Mouse (Mus musculus) intestine, embryonic 14.5 days (tissue): ENCODE results near the gene Fbxo27. TPM values are rescaled to one million over a fixed set of nuclear protein-coding genes. Genes with fewer than 3 reads are reported as not detected.
A peak's percentile ranks its signal among the peaks of the same experiment; 100 is the strongest.
"Not testable (repeated sequence)": the region's sequence is repeated elsewhere in the genome, so short reads cannot be mapped to it uniquely, and the experiment has no call there.

Experiments
- ATAC-seq: fragments of 200-750 bp; cut with Nextera tagmentation; replicated peaks from 2 replicates; pipeline ENCODE4 v1.8.0; 2017; ENCODE audit warnings: low read depth, moderate number of reproducible peaks, moderate TSS enrichment, moderate library complexity; ENCODE audit not compliant: low FRiP score, low TSS enrichment
- DNase-seq: peaks from one replicate; pipeline ENCODE4 v3.0.0-alpha.2; 2018; ENCODE audit warnings: low spot score
- H3K27ac ChIP-seq: fragments of 300-500 bp; sonication (generic); 2 replicates; pipeline ENCODE4 v1.5.1; 2014; ENCODE audit warnings: low read depth, mild to moderate bottlenecking, control low read depth
- H3K27me3 ChIP-seq: fragments of 300-500 bp; sonication (generic); replicated peaks from 2 replicates; pipeline ENCODE4 v1.6.1; 2014; ENCODE audit warnings: low read length, control low read depth; ENCODE audit not compliant: control insufficient read depth, insufficient read depth
- H3K36me3 ChIP-seq: fragments of 300-500 bp; sonication (generic); 2 replicates; pipeline ENCODE4 v1.6.1; 2014; ENCODE audit warnings: low read length, control low read depth; ENCODE audit not compliant: control insufficient read depth, insufficient read depth
- H3K4me1 ChIP-seq: fragments of 300-500 bp; sonication (generic); replicated peaks from 2 replicates; pipeline ENCODE4 v1.6.1; 2014; ENCODE audit warnings: low read length, control low read depth, mixed read lengths; ENCODE audit not compliant: control insufficient read depth, insufficient read depth
- H3K4me2 ChIP-seq: fragments of 300-500 bp; sonication (generic); 2 replicates; pipeline ENCODE4 v1.6.1; 2014; ENCODE audit warnings: low read length
- H3K4me3 ChIP-seq: fragments of 300-500 bp; sonication (generic); 2 replicates; pipeline ENCODE4 v1.5.1; 2014; ENCODE audit warnings: low read depth, low read length, control low read depth, mixed read lengths
- H3K9ac ChIP-seq: fragments of 300-500 bp; sonication (generic); 2 replicates; pipeline ENCODE4 v1.6.1; 2014; ENCODE audit warnings: mild to moderate bottlenecking, low read length
- H3K9me3 ChIP-seq: fragments of 300-500 bp; sonication (generic); 2 replicates; pipeline ENCODE4 v1.6.1; 2016; ENCODE audit warnings: low read length, control low read depth; ENCODE audit not compliant: control insufficient read depth
- WGBS: fragments of 180-500 bp; shearing (Covaris S2); extraction: QIAGEN DNeasy Blood & Tissue Kit; methylation state at CpG from one replicate; pipeline ENCODE4 v1.1.7; 2014; 5-methylcytosine and 5-hydroxymethylcytosine counted together
- polyA plus RNA-seq: library from polyadenylated mRNA; unstranded; fragments of >200 nt; fragmentation: Nextera tagmentation; extraction: Ambion mirVana; gene quantifications from 2 replicates; pipeline ENCODE4 v1.2.1, GENCODE M21; 2014

The Fbxo27 gene
- polyA plus RNA-seq, 1 experiment from 2014 or later: 2.8 TPM

DNA sequence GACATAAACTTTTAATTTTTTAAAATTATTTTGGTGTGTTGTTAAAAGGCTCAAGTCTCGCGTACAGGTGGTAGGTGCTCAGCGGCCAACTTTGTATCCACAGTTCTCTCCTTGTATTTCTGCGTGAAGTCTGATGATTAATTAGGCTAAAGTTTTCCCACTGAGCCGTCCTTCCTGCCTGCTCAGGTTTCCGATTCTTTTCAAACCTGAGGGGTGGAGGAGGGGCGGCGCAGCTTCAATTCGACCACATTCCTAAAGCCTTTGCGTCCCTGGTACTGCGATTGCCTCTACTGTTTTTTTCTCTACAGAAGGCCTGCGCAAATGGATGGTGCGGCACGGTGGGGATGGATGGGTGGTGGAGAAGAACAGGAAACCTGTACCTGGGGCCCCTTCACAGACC, 1.8 kb downstream of the Fbxo27 start:
- DNase-seq (no peak), ATAC-seq (no peak)
- Histone ChIP-seq H3K36me3 (no peaks in the 10 kb centered on the region), H3K4me3 (no peak overlapping the region), H3K9ac (no peak overlapping the region), H3K4me2 (peak overlapping the region; percentile 77; the same call in 1 of the 2 replicates), H3K27me3 (peaks cover 15% of the 10 kb centered on the region), H3K4me1 (0 out of 2 replicates have a peak, but pooled peaks cover 6% of the 10 kb centered on the region), H3K9me3 (no peaks in the 10 kb centered on the region), H3K27ac (no peak overlapping the region)
- 8% methylated on average over 14 of the region's 14 CpGs for WGBS

DNA sequence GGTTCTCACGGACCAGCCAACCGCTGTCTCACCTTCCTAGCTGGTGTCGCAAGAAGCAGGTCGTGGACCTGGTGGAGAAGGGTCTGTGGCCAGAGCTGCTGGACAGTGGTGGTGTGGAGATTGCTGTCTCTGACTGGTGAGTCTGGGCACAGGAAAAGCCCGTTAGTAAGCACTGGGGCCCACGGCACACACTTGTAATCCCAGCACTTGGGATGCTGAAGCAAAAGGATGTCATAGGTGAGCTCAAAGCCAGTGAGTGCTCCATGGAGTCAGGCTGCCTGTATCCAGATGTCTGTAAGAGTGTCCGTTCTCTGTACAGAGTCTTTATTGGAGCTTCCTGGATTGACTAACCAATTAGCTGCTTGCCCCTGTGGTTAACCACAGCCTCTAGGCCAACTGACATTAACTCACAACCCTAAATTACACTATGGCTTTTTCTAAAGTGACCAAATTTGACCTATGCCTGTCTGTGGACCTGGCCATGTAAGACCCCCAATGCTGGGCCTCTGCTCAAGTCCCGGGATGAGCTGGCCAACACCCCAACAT, 2.4 kb downstream of the Fbxo27 start:
- Histone ChIP-seq H3K27ac (no peak overlapping the region), H3K4me3 (no peak overlapping the region), H3K4me2 (no peak overlapping the region), H3K9ac (no peak overlapping the region), H3K4me1 (0 out of 2 replicates have a peak, but pooled peaks cover 6% of the 10 kb centered on the region), H3K36me3 (no peaks in the 10 kb centered on the region), H3K9me3 (no peaks in the 10 kb centered on the region), H3K27me3 (peaks cover 15% of the 10 kb centered on the region)
- WGBS: 61% methylated on average over 8 of the region's 8 CpGs
- DNase-seq: no peak
- ATAC-seq: no peak

DNA sequence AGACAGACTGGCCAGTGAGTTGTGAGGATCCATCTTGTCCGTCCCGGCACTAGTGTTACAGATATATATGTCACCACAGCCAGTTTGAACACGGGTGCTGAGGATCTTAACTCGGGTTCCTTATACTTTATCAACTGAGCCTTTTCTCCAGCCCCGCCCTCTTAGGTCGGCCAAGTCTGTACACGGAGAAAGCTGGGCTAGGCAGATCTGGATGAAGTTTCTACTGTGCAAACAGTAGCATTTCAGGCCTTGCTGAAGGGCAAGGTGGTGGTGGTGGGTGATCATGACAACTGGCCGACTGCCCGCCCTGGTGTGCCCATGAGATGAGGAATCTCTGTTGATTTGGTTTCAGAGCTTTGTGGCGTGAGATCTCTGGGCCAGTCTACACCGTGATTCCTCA, 4.6 kb downstream of the Fbxo27 start:
- H3K4me1 ChIP-seq: 0 out of 2 replicates have a peak, but pooled peaks cover 6% of the 10 kb centered on the region
- peaks cover 15% of the 10 kb centered on the region for H3K27me3 ChIP-seq
- ATAC-seq (no peak), DNase-seq (no peak)
- WGBS: 88% methylated on average over 11 of the region's 11 CpGs
- H3K27ac ChIP-seq: no peak overlapping the region
- no peak overlapping the region for H3K4me3 ChIP-seq
- no peak overlapping the region for H3K4me2 ChIP-seq
- no peak overlapping the region for H3K9ac ChIP-seq
- H3K9me3 ChIP-seq: no peaks in the 10 kb centered on the region
- no peaks in the 10 kb centered on the region for H3K36me3 ChIP-seq

DNA sequence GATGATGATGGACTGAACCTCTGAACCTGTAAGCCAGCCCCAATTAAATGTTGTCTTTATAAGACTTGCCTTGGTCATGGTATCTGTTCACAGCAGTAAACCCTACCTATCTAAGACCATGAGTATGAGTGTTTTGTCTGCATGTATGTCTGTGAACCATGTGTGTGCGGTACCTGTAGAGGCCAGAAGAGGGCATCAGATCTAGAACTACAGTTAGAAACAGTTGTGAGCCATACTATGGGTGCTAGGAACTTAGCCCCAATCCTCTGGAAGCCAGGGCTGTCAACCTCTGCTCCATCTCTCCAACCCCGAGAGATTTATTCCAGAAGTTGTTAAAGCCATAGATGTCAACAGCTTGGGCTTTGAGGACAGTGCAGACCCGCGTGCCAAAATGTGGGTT, 7.6 kb downstream of the Fbxo27 start:
- Histone ChIP-seq H3K27me3 (no peaks in the 10 kb centered on the region), H3K27ac (no peak overlapping the region), H3K4me3 (no peak overlapping the region), H3K36me3 (no peaks in the 10 kb centered on the region), H3K9me3 (no peaks in the 10 kb centered on the region), H3K4me1 (no peaks in the 10 kb centered on the region), H3K4me2 (no peak overlapping the region), H3K9ac (no peak overlapping the region)
- DNase-seq: no peak
- no peak for ATAC-seq
- 96% methylated on average over 4 of the region's 4 CpGs for WGBS

DNA sequence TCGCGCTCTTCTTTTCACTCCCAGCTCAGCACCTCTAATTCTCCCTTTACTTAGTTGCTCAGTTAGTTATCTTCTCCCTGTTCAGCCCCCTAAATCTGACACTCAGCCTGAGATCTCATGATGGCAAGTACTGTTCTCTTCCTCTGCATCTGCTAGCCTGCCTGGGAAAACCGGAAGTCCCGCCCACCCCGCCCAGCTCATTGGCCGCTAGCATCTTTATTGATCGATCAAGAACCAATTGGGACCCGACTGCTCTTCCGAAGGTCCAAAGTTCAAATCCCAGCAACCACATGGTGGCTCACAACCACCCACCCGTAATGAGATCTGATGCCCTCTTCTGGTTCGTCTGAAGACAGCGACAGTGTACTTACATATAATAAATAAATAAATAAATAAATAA, 8.7 kb downstream of the Fbxo27 start:
- H3K4me1 ChIP-seq, DNase-seq, H3K9me3 ChIP-seq, H3K27ac ChIP-seq, H3K4me2 ChIP-seq, H3K4me3 ChIP-seq, ATAC-seq, H3K27me3 ChIP-seq, H3K36me3 ChIP-seq, H3K9ac ChIP-seq: not testable (repeated sequence)
- 90% methylated on average over 12 of the region's 12 CpGs for WGBS

DNA sequence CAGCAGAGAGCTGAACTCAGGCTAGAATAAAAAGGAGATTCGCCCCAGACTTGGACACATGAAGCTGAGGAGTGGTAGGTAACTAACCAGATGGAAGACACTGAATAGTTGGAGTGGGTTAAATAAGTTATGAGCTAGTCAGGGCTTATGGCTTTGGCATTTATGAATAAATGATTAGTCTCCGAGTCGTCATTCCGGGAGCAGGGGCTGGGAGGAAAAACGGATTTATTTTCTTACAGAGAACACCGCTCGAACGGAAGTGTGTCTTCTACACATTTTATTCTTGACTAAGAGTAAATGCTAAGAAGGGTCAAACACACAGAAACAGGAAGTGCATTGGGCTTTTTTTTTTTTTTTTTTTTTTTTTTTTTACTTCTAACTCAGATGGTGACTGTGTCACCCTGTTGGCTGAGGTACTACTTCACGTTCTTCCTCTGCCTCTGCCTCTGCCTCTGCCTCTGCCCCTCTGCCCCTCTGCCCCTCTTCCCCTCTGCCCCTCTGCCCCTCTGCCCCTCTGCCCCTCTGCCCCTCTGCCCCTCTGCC, 10.0 kb downstream of the Fbxo27 start:
- 55% methylated on average over 9 of the region's 9 CpGs for WGBS

DNA sequence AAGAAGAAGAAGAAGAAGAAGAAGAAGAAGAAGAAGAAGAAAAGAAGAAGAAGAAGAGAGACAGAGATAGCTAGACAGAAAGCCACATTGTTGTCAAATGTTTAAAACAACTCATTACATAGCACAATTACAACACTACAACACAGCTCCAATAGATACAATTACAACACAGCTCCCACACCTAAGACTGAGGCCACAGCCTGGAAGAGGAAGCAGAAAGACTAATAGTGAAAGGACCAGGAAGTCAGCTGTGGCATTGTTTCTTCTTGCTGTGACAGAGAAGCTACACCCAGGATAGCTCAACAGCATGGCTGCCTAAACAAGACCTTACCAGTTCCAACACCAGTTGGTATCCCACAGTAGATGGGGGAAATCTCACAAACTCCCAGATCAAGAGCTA, 16.8 kb downstream of the Fbxo27 start:
- Histone ChIP-seq H3K9me3 (no peaks in the 10 kb centered on the region), H3K4me2 (no peak overlapping the region), H3K4me1 (0 out of 2 replicates have a peak, but pooled peaks cover 5% of the 10 kb centered on the region), H3K9ac (no peak overlapping the region), H3K36me3 (no peaks in the 10 kb centered on the region), H3K27me3 (no peaks in the 10 kb centered on the region), H3K4me3 (no peak overlapping the region), H3K27ac (no peak overlapping the region)
- DNase-seq (no peak), ATAC-seq (no peak)

More for the DNA sequence above, 10.0 kb downstream of the Fbxo27 start:
- no peak overlapping the region for H3K27ac ChIP-seq
- no peak overlapping the region for H3K4me3 ChIP-seq
- no peak overlapping the region for H3K9ac ChIP-seq
- no peaks in the 10 kb centered on the region for H3K4me1 ChIP-seq
- H3K4me2 ChIP-seq: no peak overlapping the region
- no peaks in the 10 kb centered on the region for H3K36me3 ChIP-seq
- no peaks in the 10 kb centered on the region for H3K9me3 ChIP-seq
- ATAC-seq (no peak), DNase-seq (no peak)
- H3K27me3 ChIP-seq: no peaks in the 10 kb centered on the region

DNA sequence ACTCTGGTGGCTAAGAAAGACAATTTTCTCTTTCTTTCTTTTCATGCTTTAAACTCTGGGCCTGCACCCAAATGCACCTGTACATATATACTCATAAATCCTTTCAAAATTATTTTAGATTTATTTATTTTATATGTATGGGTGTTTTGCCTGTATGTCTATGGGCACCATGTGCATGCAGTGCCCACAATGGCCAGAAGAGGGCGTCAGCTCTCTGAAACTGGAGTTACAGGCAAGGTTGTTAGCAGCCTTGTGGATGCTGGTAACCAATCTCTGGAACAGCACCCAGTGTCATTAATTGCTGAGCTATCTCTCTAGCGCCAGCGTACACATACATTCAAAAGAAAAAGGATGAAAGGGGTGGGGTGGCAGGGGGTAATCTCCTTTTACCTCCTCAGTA, 18.3 kb downstream of the Fbxo27 start:
- Histone ChIP-seq H3K27me3 (no peaks in the 10 kb centered on the region), H3K4me3 (no peak overlapping the region), H3K9ac (no peak overlapping the region), H3K9me3 (no peaks in the 10 kb centered on the region), H3K4me2 (no peak overlapping the region), H3K36me3 (no peaks in the 10 kb centered on the region), H3K27ac (no peak overlapping the region), H3K4me1 (0 out of 2 replicates have a peak, but pooled peaks cover 5% of the 10 kb centered on the region)
- DNase-seq (no peak), ATAC-seq (no peak)
- whole genome bisulfite sequencing: 63% methylated on average over 3 of the region's 3 CpGs

DNA sequence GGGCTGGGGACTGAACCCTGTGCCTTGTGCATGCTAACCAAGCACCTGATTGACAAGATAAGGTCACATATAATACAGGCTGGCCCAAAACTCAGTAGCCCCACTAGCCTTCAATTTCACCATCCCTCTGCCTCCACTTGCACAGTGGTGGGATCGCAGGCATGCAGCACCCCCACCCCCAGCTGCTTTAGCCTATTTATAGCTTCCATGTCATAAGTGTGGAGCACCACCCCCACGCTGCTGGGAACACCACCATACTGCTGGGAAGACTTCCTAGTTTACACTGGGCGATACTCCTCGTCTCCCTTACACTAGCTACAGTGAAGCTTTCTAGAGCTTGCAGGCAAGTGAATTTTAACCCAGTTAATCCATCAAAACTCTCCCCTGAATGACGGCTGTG, 22.0 kb downstream of the Fbxo27 start:
- DNase-seq (no peak), ATAC-seq (no peak)
- peaks cover 8% of the 10 kb centered on the region; the same call in 1 of the 2 replicates for H3K4me1 ChIP-seq
- H3K4me2 ChIP-seq: no peak overlapping the region
- H3K27me3 ChIP-seq: no peaks in the 10 kb centered on the region
- no peak overlapping the region for H3K27ac ChIP-seq
- no peak overlapping the region for H3K9ac ChIP-seq
- H3K4me3 ChIP-seq: no peak overlapping the region
- WGBS: 71% methylated on average over 5 of the region's 5 CpGs
- no peaks in the 10 kb centered on the region for H3K9me3 ChIP-seq
- H3K36me3 ChIP-seq: no peaks in the 10 kb centered on the region
